Mouse (Mus musculus) lung, postnatal 0 days (tissue): ENCODE data around the gene Cops8.

Source experiments
- CTCF ChIP-seq: IDR thresholded peaks from 2 replicates; pipeline ENCODE4 v1.5.1; 2016; ENCODE audit warnings: antibody characterized with exemption, mild to moderate bottlenecking
- EP300 ChIP-seq: IDR thresholded peaks from 2 replicates; pipeline ENCODE4 v1.6.1; 2016; ENCODE audit warnings: antibody characterized with exemption, mild to moderate bottlenecking, control low read depth

DNA sequence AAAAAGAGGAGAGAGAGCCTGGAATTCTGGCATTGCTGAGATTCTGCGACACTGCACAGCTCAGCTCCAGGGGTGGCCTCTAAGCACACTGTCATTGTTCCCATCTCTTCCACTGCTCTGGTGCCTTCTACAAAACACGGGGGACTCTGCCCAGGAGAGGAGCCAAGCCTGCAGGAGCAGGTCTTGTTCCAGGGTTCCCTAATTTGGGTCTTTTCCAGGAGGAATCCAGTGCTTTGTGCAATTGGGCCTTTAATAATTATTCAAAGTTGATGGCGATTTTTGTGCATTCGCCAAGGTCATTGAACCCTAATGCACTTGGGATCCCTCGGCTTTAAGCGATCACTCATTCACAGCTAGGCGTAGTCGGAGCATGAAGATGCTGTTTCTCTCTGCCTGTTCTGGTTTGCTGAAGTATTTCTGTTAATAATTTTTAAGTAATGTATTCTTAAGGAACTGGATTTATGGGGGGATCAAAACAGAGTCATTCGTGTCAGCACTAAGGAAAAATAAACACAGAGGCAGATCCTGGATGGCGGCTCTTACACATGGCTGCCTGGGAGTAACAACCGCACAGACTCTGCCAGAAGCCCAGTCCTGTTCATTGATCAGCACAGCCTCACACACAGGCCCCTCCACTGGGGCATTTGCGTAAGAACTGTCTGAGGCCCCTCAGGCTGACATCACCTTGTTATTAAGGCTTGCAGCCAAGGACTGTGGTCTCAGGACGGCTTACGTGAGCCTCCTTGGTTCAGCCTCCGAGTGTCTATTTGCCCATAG, 35.9 kb upstream of the Cops8 start:
- TF ChIP-seq CTCF (no peak), EP300 (no peak)
